9 mouse cellular contexts compared by ENCODE assay signal in the genomic region with DNA sequence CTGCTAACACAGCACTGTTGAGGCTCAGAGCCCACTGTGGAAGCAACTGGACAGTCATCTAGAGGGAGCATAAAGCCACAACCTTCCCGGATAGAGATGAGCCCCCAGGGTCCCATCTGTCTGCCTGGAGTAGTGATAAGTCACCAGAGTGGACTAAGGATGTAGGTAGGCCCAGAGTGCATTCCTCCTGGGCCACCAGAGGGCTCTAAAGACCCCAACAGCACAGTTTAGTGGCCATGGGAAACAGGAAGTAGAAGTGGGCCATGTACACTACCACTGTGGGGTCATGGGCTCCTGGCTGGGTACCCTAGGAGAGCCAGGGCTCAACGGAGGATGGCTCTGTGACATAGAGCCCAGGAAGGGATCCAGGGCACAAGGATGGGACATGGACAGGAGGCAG. TPM values are rescaled to one million over a fixed set of nuclear protein-coding genes. Genes with fewer than 3 reads are reported as not detected.
A peak's percentile ranks its signal among the peaks of the same experiment; 100 is the strongest.
DNase-seq lines count a peak whose midpoint lies in the region; ATAC-seq and TF ChIP-seq lines count a peak whose summit lies in the region.
"Had no signal": no experiment of that assay in that cellular context is flagged by ENCODE, and none has a peak within 500 bp of the region (broad histone marks: within the 10 kb centered on the region; RNA-seq: fewer than 3 reads in every experiment).

No protein-coding gene starts in this region.

- peaks cover 95% of the 10 kb centered on the region for H3K36me3 ChIP-seq in forebrain, embryonic 13.5 days (ENCODE audit: poor library complexity, severe bottlenecking)
- H3K36me3 ChIP-seq in forebrain, embryonic 11.5 days (ENCODE audit: control insufficient read depth, insufficient read depth, low read length): peaks cover 16% of the 10 kb centered on the region; the same call in 1 of the 2 replicates
- H3K36me3 ChIP-seq in limb, embryonic 14.5 days (ENCODE audit: control insufficient read depth, insufficient read depth, low read length): peaks cover 54% of the 10 kb centered on the region

- no peak overlapping the region for H3K9ac ChIP-seq in forebrain, embryonic 13.5 days
- no peak overlapping the region for H3K9ac ChIP-seq in forebrain, embryonic 11.5 days (ENCODE audit: low read length)
- no peak overlapping the region for H3K9ac ChIP-seq in limb, embryonic 14.5 days (ENCODE audit: low read depth, low read length, severe bottlenecking)

- ATAC-seq in forebrain, embryonic 13.5 days: no peak
- no peak for ATAC-seq in forebrain, embryonic 11.5 days (replicated peaks; ENCODE audit: low FRiP score)
- ATAC-seq in limb, embryonic 14.5 days (ENCODE audit: low FRiP score, low read depth): no peak

- H3K27ac ChIP-seq in forebrain, embryonic 13.5 days: 0 out of 2 replicates have a peak overlapping the region, but pooled peaks have one; percentile 3
- H3K27ac ChIP-seq in forebrain, embryonic 11.5 days (ENCODE audit: low read depth, low read length): no peak overlapping the region
- H3K27ac ChIP-seq in limb, embryonic 14.5 days (replicated peaks; ENCODE audit: low read depth, low read length): peak overlapping the region; percentile 83

- H3K4me2 ChIP-seq in forebrain, embryonic 13.5 days: no peak overlapping the region
- H3K4me2 ChIP-seq in forebrain, embryonic 11.5 days (ENCODE audit: low read depth, low read length, severe bottlenecking): no peak overlapping the region
- peak overlapping the region; percentile 42; the same call in 1 of the 2 replicates for H3K4me2 ChIP-seq in limb, embryonic 14.5 days (replicated peaks; ENCODE audit: low read depth, low read length, severe bottlenecking)

- no peak for TF ChIP-seq POLR2A in lung, adult 2 months (IDR thresholded peaks at IDR 0.05; ENCODE audit: borderline replicate concordance, extremely low read depth, low read depth, low read length)
- no peak for TF ChIP-seq POLR2A in brain, embryonic 14.5 days (IDR thresholded peaks at IDR 0.05; ENCODE audit: borderline replicate concordance, extremely low read depth, insufficient read depth, insufficient read length, poor library complexity, severe bottlenecking)
- TF ChIP-seq POLR2A in limb, embryonic 14.5 days (IDR thresholded peaks at IDR 0.05; ENCODE audit: borderline replicate concordance, extremely low read depth, insufficient read depth, insufficient read length): no peak

- peak; percentile 19; the same call in 1 of the 2 replicates for TF ChIP-seq CTCF in lung, adult 2 months (IDR thresholded peaks at IDR 0.05; ENCODE audit: insufficient read depth, low read length)
- TF ChIP-seq CTCF in brain, embryonic 14.5 days (IDR thresholded peaks at IDR 0.05; ENCODE audit: borderline replicate concordance, extremely low read depth, insufficient read depth, insufficient read length): peak; percentile 20; the same call in 1 of the 2 replicates

- H3K4me3 ChIP-seq in forebrain, embryonic 13.5 days: no peak overlapping the region
- H3K4me3 ChIP-seq in forebrain, embryonic 11.5 days (ENCODE audit: low read depth, low read length): no peak overlapping the region
- H3K4me3 ChIP-seq in lung, adult 2 months (replicated peaks; ENCODE audit: extremely low read depth, low read depth, low read length): no peak overlapping the region
- H3K4me3 ChIP-seq in limb, embryonic 14.5 days (replicated peaks; ENCODE audit: low read length): no peak overlapping the region

- WGBS in forebrain, embryonic 13.5 days: 87% methylated on average over 2 of the region's 2 CpGs
- WGBS in forebrain, embryonic 11.5 days: 92% methylated on average over 2 of the region's 2 CpGs
- WGBS in lung, adult 2 months: 57% methylated on average over 2 of the region's 2 CpGs
- WGBS in limb, embryonic 14.5 days: 71% methylated on average over 2 of the region's 2 CpGs

- H3K9me3 ChIP-seq in forebrain, embryonic 13.5 days (replicated peaks): no peaks in the 10 kb centered on the region
- no peaks in the 10 kb centered on the region for H3K9me3 ChIP-seq in forebrain, embryonic 11.5 days (ENCODE audit: control insufficient read depth, low read length)
- no peaks in the 10 kb centered on the region for H3K9me3 ChIP-seq in limb, embryonic 14.5 days (ENCODE audit: control insufficient read depth, low read length)

- H3K4me1 ChIP-seq in forebrain, embryonic 13.5 days: peaks cover 84% of the 10 kb centered on the region
- H3K4me1 ChIP-seq in forebrain, embryonic 11.5 days (replicated peaks; ENCODE audit: control insufficient read depth, insufficient read depth, low read length): peaks cover 11% of the 10 kb centered on the region; the same call in 1 of the 2 replicates
- peaks cover 18% of the 10 kb centered on the region for H3K4me1 ChIP-seq in lung, adult 2 months (ENCODE audit: control insufficient read depth, insufficient read depth, low read length)
- H3K4me1 ChIP-seq in limb, embryonic 14.5 days (ENCODE audit: control insufficient read depth, insufficient read depth, low read length): peaks cover 23% of the 10 kb centered on the region

- no peaks in the 10 kb centered on the region for H3K27me3 ChIP-seq in forebrain, embryonic 13.5 days
- H3K27me3 ChIP-seq in forebrain, embryonic 11.5 days (ENCODE audit: control insufficient read depth, insufficient read depth, low read length): no peaks in the 10 kb centered on the region
- H3K27me3 ChIP-seq in limb, embryonic 14.5 days (ENCODE audit: control insufficient read depth, insufficient read depth, low read length): no peaks in the 10 kb centered on the region

- no peak for DNase-seq in forebrain, embryonic 11.5 days (ENCODE audit: low spot score)
- no peak for DNase-seq in lung, adult 2 months
- no peak for DNase-seq in lung, adult 18-20 months
- no peak for DNase-seq in brain, embryonic 14.5 days (ENCODE audit: low read depth)
- DNase-seq in limb, embryonic 14.5 days (ENCODE audit: low spot score): no peak
- no peak for DNase-seq in adipocyte (ENCODE audit: low spot score)
- no peak for DNase-seq in adrenal gland, postnatal 4 days (ENCODE audit: low spot score in 2 of 2)
- DNase-seq: adrenal gland, adult 2 months had no signal

RNA-seq across cellular contexts. Expression of gene Ttyh3, which starts 8.0 kb away (rescaled TPM):
- polyA plus RNA-seq in forebrain, embryonic 13.5 days (2015; fragmentation: Nextera tagmentation; extraction: Ambion mirVana): 59.3 and 63.4 TPM in 2 replicates
- 83.3 and 91.5 TPM in 2 replicates for polyA plus RNA-seq in forebrain, embryonic 11.5 days (2014; fragmentation: Nextera tagmentation; extraction: Ambion mirVana)
- polyA plus RNA-seq in lung, adult 2 months (2012; rRNA removed): 117 and 127 TPM in 2 replicates
- 164 and 280 TPM in 2 replicates for polyA plus RNA-seq in brain, embryonic 14.5 days (2012; rRNA removed)
- 118 and 180 TPM in 2 replicates for polyA plus RNA-seq in limb, embryonic 14.5 days (2012; rRNA removed)
- polyA plus RNA-seq in limb, embryonic 14.5 days (2014; fragmentation: Nextera tagmentation; extraction: Ambion mirVana): 57.5 and 66.3 TPM in 2 replicates
- 100 to 1,000 TPM; 199 to 212 TPM for total RNA-seq in adrenal gland, postnatal 4 days (2021)

RNA-seq across cellular contexts. Expression of gene Lfng, which starts 33.7 kb away (rescaled TPM):
- polyA plus RNA-seq in forebrain, embryonic 13.5 days (2015; fragmentation: Nextera tagmentation; extraction: Ambion mirVana): 28.8 and 31.8 TPM in 2 replicates
- 41.8 and 45.4 TPM in 2 replicates for polyA plus RNA-seq in forebrain, embryonic 11.5 days (2014; fragmentation: Nextera tagmentation; extraction: Ambion mirVana)
- polyA plus RNA-seq in lung, adult 2 months (2012; rRNA removed): 141 and 163 TPM in 2 replicates
- polyA plus RNA-seq in brain, embryonic 14.5 days (2012; rRNA removed): 55.8 and 73.4 TPM in 2 replicates
- polyA plus RNA-seq in limb, embryonic 14.5 days (2012; rRNA removed): 38.9 and 48.2 TPM in 2 replicates
- polyA plus RNA-seq in limb, embryonic 14.5 days (2014; fragmentation: Nextera tagmentation; extraction: Ambion mirVana): 19.2 and 21.4 TPM in 2 replicates
- 10 to 100 TPM; 23.5 to 24.4 TPM for total RNA-seq in adrenal gland, postnatal 4 days (2021)
